Mouse (Mus musculus) MEL (cell line): ENCODE measurements around the gene Klhl41.

ENCODE experiments used
- CTCF ChIP-seq, 3 experiments: IDR thresholded peaks in 2 of 3; conservative IDR thresholded peaks in 1 of 3; 2 replicates each; pipeline ENCODE4 v1.5.1; 2011 to 2012; ENCODE audit warnings: low read length in 3 of 3, low read depth in 2 of 3, mild to moderate bottlenecking in 2 of 3, improper control_type of control experiment in 1 of 3, inconsistent platforms in 1 of 3, mixed read lengths in 1 of 3, moderate library complexity in 1 of 3; ENCODE audit not compliant: control insufficient read depth in 1 of 3, insufficient read depth in 1 of 3, poor library complexity in 1 of 3, severe bottlenecking in 1 of 3
- EP300 ChIP-seq, 2 experiments: IDR thresholded peaks; 2 replicates each; pipeline ENCODE4 v1.6.1; 2011; ENCODE audit warnings: improper control_type of control experiment in 2 of 2, low read length in 2 of 2, low read depth in 1 of 2, mild to moderate bottlenecking in 1 of 2
- JUND ChIP-seq: IDR thresholded peaks from 2 replicates; pipeline ENCODE4 v1.6.1; 2011; ENCODE audit warnings: low read depth, mild to moderate bottlenecking, improper control_type of control experiment, low read length
- POLR2A ChIP-seq, 2 experiments: IDR thresholded peaks; 2 replicates each; pipeline ENCODE4 v1.6.1; 2011 to 2012; ENCODE audit warnings: low read length in 2 of 2, mild to moderate bottlenecking in 2 of 2, control low read depth in 1 of 2, improper control_type of control experiment in 1 of 2, low read depth in 1 of 2, moderate library complexity in 1 of 2; ENCODE audit not compliant: control insufficient read depth in 1 of 2, insufficient read depth in 1 of 2, poor library complexity in 1 of 2
- POLR2AphosphoS5 ChIP-seq: IDR thresholded peaks from 2 replicates; pipeline ENCODE4 v1.6.1; 2012; ENCODE audit warnings: low read depth, borderline replicate concordance, mild to moderate bottlenecking, inconsistent platforms, low read length, moderate library complexity, mixed read lengths

DNA sequence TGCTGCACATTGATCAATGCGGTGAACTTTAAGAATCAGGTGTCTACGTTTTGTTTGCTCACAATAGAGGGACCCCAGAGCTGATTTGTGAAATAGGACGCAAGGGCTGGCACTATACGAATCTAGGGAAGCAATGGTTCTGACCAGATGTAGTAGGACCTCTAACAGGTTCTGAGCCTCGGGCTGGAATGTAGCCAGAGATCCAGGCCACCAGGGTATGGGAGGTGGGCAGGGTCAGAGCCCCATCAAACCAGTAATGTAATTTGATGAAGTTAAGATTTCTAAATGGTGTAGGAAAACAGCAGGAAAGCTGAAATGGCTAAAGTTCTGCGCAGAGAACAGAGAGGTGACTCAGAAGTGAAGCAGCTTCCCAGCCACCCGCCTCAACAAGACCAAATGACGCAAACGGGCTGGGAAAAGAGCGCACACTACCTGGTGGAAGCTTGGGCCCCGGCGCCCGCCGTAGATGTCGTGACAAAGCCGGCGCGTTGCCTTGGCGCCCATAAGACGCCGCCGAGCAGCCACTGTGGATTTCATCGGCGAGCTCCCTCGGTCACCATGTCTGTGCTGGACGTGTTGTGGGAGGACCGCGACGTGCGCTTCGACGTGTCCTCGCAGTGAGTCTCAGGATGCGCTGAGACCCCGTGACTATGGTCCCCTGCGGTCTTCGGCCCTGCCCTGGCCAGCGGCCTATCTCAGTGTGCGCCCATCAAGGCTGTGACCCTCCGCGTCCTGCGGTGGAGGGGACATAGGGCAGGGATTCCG, 23.0 kb upstream of the Klhl41 start, which contains the start of gene Bbs5:
- peak; percentile 47 to 66; a peak in 2 of 4 replicates for TF ChIP-seq POLR2A (IDR thresholded peaks at IDR 0.05; ENCODE audit: control insufficient read depth in 1 of 2, insufficient read depth in 1 of 2, low read depth in 1 of 2, low read length in 2 of 2, poor library complexity in 1 of 2)
- TF ChIP-seq CTCF (IDR thresholded peaks at IDR 0.05 in 2 of 3, conservative IDR thresholded peaks at IDR 0.05 in 1 of 3; ENCODE audit: control insufficient read depth in 1 of 3, insufficient read depth in 1 of 3, low read depth in 2 of 3, low read length in 3 of 3, poor library complexity in 1 of 3, severe bottlenecking in 1 of 3), result no peak
- peak; percentile 23; the same call in 1 of the 2 replicates for TF ChIP-seq JUND
- no peak; a peak in 1 of 4 replicates for TF ChIP-seq EP300 (IDR thresholded peaks at IDR 0.05; ENCODE audit: low read depth in 1 of 2, low read length in 2 of 2)
- no peak for TF ChIP-seq POLR2AphosphoS5
